Mouse (Mus musculus): ENCODE measurements around the gene Lrba. TPM values are rescaled to one million over a fixed set of nuclear protein-coding genes. Genes with fewer than 3 reads are reported as not detected.

The Lrba gene
- polyA plus RNA-seq, 1 experiment from 2014 or later = 4.1 TPM

DNA sequence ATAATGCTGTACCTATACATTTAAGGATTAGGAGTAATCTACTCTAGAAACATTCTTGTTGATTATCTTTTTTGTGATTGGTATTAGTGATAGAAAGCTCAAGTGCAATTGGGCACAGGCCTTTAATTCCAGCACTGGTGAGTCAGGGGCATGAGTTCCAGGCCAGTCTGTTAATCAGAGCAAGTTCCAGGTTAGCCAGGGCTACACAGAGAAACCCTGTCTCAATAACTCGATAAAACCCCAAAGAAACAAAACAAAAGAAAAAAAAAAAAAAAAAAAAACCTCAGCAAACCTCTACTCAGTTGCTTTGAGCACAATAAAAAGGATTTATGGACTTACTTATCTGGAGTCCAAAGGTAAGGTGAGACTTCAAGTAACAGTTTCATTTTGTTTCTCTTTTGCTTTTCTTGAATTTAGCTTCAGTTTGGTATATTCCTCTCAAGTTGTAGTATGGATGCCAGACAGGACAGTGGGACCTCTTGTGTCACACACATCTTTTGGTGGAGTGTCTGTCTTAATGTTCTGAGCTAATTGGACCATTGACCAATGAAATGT is 7.1 kb downstream of the Lrba start:
- Histone ChIP-seq H3K4me1 (ENCODE audit: control insufficient read depth, insufficient read depth, low read length) (no peaks in the 10 kb centered on the region), H3K9ac (ENCODE audit: low read depth, low read length) (no peak overlapping the region), H3K4me2 (no peak overlapping the region), H3K9me3 (replicated peaks; ENCODE audit: control insufficient read depth, low read length) (no peaks in the 10 kb centered on the region), H3K27me3 (ENCODE audit: control insufficient read depth, insufficient read depth, low read length) (no peaks in the 10 kb centered on the region), H3K27ac (ENCODE audit: low read depth, low read length) (no peak overlapping the region), H3K4me3 (ENCODE audit: low read depth, low read length) (no peak overlapping the region), H3K36me3 (ENCODE audit: control insufficient read depth, insufficient read depth, low read length) (no peaks in the 10 kb centered on the region)
- WGBS (ENCODE audit: insufficient replicate concordance) = 39% methylated on average over 1 of the region's 1 CpGs
- ATAC-seq (replicated peaks; ENCODE audit: insufficient number of reproducible peaks, low FRiP score, low TSS enrichment) = no peak

DNA sequence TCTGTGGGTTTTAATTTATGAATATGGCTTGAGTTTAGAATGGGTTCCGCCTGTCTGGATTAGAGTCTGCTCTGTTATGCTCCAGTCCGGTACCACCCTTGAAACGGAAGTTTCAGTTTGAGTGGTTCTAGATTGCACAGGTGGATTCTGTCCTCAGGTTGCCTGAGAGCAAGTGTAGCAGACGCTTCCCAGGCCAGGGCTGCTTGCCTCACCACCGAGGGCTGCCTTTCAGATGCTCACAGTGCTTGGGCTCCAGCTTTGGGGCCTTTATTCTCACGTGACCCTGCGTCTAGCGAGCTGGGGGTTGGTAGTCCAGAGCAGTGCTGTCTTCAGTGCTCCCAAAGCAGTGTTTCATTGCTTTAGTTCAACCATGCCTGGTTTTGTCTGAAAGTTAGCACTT is 22.7 kb downstream of the Lrba start:
- H3K4me2 ChIP-seq = no peak overlapping the region
- H3K4me1 ChIP-seq (ENCODE audit: control insufficient read depth, insufficient read depth, low read length) = no peaks in the 10 kb centered on the region
- no peak overlapping the region for H3K4me3 ChIP-seq (ENCODE audit: low read depth, low read length)
- H3K9ac ChIP-seq (ENCODE audit: low read depth, low read length) = no peak overlapping the region
- H3K27me3 ChIP-seq (ENCODE audit: control insufficient read depth, insufficient read depth, low read length) = no peaks in the 10 kb centered on the region
- H3K9me3 ChIP-seq (replicated peaks; ENCODE audit: control insufficient read depth, low read length) = no peaks in the 10 kb centered on the region
- 64% methylated on average over 8 of the region's 8 CpGs for WGBS (ENCODE audit: insufficient replicate concordance)
- no peak for ATAC-seq (replicated peaks; ENCODE audit: insufficient number of reproducible peaks, low FRiP score, low TSS enrichment)
- no peaks in the 10 kb centered on the region for H3K36me3 ChIP-seq (ENCODE audit: control insufficient read depth, insufficient read depth, low read length)
- H3K27ac ChIP-seq (ENCODE audit: low read depth, low read length) = no peak overlapping the region

DNA sequence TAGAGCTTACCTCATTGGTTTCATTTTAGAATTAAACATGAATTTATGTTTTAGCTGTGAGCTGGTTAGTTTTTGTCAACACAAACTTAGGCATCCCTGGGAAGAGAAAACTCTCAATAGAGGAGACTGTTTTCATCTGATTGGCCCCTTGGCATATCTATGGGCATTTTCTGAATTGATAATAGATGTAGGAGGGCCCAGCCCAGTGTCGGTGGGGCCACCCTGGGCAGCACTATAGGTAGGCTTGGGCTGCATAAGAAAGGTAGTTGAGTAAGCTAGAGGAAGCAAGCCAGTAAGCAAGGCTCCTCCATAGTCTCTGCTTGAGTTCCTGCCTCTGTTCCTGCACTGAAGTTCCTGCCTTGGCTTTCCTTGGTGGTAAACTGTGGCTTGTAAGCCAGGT is 26.7 kb downstream of the Lrba start:
- no peaks in the 10 kb centered on the region for H3K9me3 ChIP-seq (replicated peaks; ENCODE audit: control insufficient read depth, low read length)
- H3K4me2 ChIP-seq = no peak overlapping the region
- no peak overlapping the region for H3K4me3 ChIP-seq (ENCODE audit: low read depth, low read length)
- H3K27ac ChIP-seq (ENCODE audit: low read depth, low read length) = no peak overlapping the region
- ATAC-seq (replicated peaks; ENCODE audit: insufficient number of reproducible peaks, low FRiP score, low TSS enrichment) = no peak
- H3K9ac ChIP-seq (ENCODE audit: low read depth, low read length) = no peak overlapping the region
- no peaks in the 10 kb centered on the region for H3K4me1 ChIP-seq (ENCODE audit: control insufficient read depth, insufficient read depth, low read length)
- 65% methylated on average over 1 of the region's 1 CpGs for WGBS (ENCODE audit: insufficient replicate concordance)
- H3K27me3 ChIP-seq (ENCODE audit: control insufficient read depth, insufficient read depth, low read length) = no peaks in the 10 kb centered on the region
- H3K36me3 ChIP-seq (ENCODE audit: control insufficient read depth, insufficient read depth, low read length) = no peaks in the 10 kb centered on the region

DNA sequence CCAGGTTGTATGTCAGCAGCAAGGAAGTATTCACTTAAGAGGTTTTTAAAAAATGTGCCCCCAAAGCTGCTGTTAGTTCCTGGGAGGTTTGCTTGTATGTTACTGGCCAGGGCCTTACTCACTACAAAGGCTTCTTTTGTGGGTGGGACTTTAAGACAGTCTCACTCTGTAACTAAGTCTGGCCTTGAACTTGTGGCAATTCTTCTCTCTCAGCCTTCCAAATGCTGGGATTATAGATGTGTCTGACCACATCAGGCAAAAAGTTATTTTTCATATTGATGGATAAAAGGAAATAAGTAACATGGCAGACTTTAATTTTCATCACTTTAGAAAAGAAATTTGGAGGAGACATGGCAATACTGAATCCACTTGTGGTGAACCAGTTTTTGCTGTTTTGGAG is 28.1 kb downstream of the Lrba start:
- Histone ChIP-seq H3K36me3 (ENCODE audit: control insufficient read depth, insufficient read depth, low read length) (no peaks in the 10 kb centered on the region), H3K9me3 (replicated peaks; ENCODE audit: control insufficient read depth, low read length) (no peaks in the 10 kb centered on the region), H3K4me3 (ENCODE audit: low read depth, low read length) (no peak overlapping the region), H3K27ac (ENCODE audit: low read depth, low read length) (no peak overlapping the region), H3K9ac (ENCODE audit: low read depth, low read length) (no peak overlapping the region), H3K27me3 (ENCODE audit: control insufficient read depth, insufficient read depth, low read length) (no peaks in the 10 kb centered on the region), H3K4me2 (no peak overlapping the region), H3K4me1 (ENCODE audit: control insufficient read depth, insufficient read depth, low read length) (no peaks in the 10 kb centered on the region)
- ATAC-seq (replicated peaks; ENCODE audit: insufficient number of reproducible peaks, low FRiP score, low TSS enrichment) = no peak

DNA sequence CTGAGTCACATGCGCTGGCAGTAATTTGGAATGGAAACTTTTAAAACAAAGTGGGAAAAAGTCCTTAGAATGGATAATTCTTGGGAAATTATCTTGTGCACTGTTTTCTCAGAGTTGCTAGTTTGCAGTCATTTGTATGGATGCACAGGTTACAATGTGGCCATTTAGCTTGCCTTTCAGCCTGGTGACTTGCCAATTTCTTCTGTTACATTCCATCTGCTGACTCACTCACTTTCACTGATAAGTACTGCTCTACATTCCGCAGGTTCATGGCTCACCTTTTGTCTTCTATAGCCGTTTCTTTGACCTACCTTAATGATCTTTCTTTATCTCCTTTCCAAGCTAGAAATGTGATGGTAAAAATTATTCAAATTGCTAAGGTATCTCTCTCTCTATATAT is 28.6 kb downstream of the Lrba start:
- no peak for ATAC-seq (replicated peaks; ENCODE audit: insufficient number of reproducible peaks, low FRiP score, low TSS enrichment)
- H3K27me3 ChIP-seq (ENCODE audit: control insufficient read depth, insufficient read depth, low read length) = no peaks in the 10 kb centered on the region
- H3K9me3 ChIP-seq (replicated peaks; ENCODE audit: control insufficient read depth, low read length) = no peaks in the 10 kb centered on the region
- no peak overlapping the region for H3K9ac ChIP-seq (ENCODE audit: low read depth, low read length)
- H3K36me3 ChIP-seq (ENCODE audit: control insufficient read depth, insufficient read depth, low read length) = no peaks in the 10 kb centered on the region
- H3K27ac ChIP-seq (ENCODE audit: low read depth, low read length) = no peak overlapping the region
- no peak overlapping the region for H3K4me3 ChIP-seq (ENCODE audit: low read depth, low read length)
- no peak overlapping the region for H3K4me2 ChIP-seq
- no peaks in the 10 kb centered on the region for H3K4me1 ChIP-seq (ENCODE audit: control insufficient read depth, insufficient read depth, low read length)
- WGBS (ENCODE audit: insufficient replicate concordance) = 56% methylated on average over 3 of the region's 3 CpGs

DNA sequence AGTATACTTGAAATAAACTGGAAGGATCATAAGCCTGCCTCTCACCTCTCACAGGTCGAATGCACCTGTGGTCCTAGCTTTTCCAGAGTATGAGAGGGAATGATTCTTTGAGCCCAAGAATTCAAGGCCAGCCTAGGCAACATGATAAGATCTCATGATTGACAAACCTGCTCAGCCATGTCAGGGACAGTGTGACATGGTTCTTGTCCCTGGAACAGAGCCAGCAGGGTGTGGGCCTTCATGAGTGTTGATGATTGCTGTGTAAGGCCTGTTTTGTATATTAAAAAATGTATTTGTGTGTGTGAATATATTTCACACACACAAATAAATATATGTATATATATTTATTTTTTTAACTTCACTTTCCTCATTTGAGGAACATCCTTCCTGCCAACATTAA is 29.3 kb downstream of the Lrba start:
- WGBS (ENCODE audit: insufficient replicate concordance) = 81% methylated on average over 1 of the region's 1 CpGs
- Histone ChIP-seq H3K4me1 (ENCODE audit: control insufficient read depth, insufficient read depth, low read length) (no peaks in the 10 kb centered on the region), H3K9me3 (replicated peaks; ENCODE audit: control insufficient read depth, low read length) (no peaks in the 10 kb centered on the region), H3K27ac (ENCODE audit: low read depth, low read length) (no peak overlapping the region), H3K4me2 (no peak overlapping the region), H3K36me3 (ENCODE audit: control insufficient read depth, insufficient read depth, low read length) (no peaks in the 10 kb centered on the region), H3K27me3 (ENCODE audit: control insufficient read depth, insufficient read depth, low read length) (no peaks in the 10 kb centered on the region), H3K4me3 (ENCODE audit: low read depth, low read length) (no peak overlapping the region), H3K9ac (ENCODE audit: low read depth, low read length) (no peak overlapping the region)
- ATAC-seq (replicated peaks; ENCODE audit: insufficient number of reproducible peaks, low FRiP score, low TSS enrichment) = no peak

DNA sequence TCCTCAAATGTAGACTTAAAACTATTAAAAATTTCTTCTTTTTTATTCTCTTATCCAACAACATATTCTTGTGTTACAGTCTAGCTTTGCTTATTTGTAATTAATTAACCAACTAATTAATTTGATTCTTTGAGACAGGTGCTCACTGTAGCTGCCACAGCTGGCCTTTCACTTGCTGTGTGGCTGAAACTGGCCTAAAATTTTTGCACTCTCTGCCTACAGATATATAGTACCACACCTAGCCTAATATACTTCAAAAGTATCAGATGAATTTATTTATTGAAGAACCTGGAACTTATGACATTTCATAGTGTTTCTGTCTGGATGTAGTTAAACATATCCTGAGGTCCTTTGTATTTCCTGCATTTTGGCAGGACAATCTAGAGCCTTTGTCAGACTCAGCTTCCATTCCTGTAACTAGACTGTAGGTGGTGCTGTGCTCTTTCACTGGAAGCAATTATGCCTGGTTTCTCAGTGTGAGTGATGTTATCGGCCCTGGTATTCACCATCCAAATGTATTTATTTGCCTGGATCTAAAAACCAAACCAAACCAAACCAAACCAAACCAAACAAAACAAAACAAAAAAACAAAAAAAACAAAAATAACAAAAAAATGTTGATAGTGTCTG is 43.7 kb downstream of the Lrba start:
- Histone ChIP-seq H3K4me1 (ENCODE audit: control insufficient read depth, insufficient read depth, low read length) (no peaks in the 10 kb centered on the region), H3K4me3 (ENCODE audit: low read depth, low read length) (no peak overlapping the region), H3K9ac (ENCODE audit: low read depth, low read length) (no peak overlapping the region), H3K27me3 (ENCODE audit: control insufficient read depth, insufficient read depth, low read length) (no peaks in the 10 kb centered on the region), H3K36me3 (ENCODE audit: control insufficient read depth, insufficient read depth, low read length) (no peaks in the 10 kb centered on the region), H3K4me2 (no peak overlapping the region), H3K27ac (ENCODE audit: low read depth, low read length) (no peak overlapping the region), H3K9me3 (replicated peaks; ENCODE audit: control insufficient read depth, low read length) (no peaks in the 10 kb centered on the region)
- 12% methylated on average over 1 of the region's 1 CpGs for WGBS (ENCODE audit: insufficient replicate concordance)
- ATAC-seq (replicated peaks; ENCODE audit: insufficient number of reproducible peaks, low FRiP score, low TSS enrichment) = no peak

DNA sequence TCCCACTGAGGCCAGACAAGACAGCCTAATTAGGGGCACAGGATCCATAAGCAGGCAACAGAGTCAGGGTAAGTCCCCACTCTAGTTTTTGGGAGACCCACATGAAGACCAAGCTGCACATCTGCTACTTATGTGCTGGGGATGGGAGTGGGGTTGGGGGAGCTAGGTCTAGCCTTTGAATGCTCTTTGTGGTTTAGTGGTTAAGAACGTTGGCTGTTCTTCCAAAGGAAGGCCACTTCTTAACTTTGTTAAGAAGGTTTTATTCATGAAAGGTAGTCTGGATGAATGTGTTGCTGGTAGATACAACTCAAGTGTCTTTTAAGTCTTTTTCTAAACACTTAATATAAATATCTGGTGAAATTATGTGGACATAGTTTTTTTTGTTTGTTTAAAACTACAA is 51.2 kb downstream of the Lrba start:
- Histone ChIP-seq H3K4me3 (ENCODE audit: low read depth, low read length) (no peak overlapping the region), H3K9ac (ENCODE audit: low read depth, low read length) (no peak overlapping the region), H3K27ac (ENCODE audit: low read depth, low read length) (no peak overlapping the region), H3K4me1 (ENCODE audit: control insufficient read depth, insufficient read depth, low read length) (no peaks in the 10 kb centered on the region), H3K9me3 (replicated peaks; ENCODE audit: control insufficient read depth, low read length) (no peaks in the 10 kb centered on the region), H3K36me3 (ENCODE audit: control insufficient read depth, insufficient read depth, low read length) (no peaks in the 10 kb centered on the region), H3K4me2 (no peak overlapping the region), H3K27me3 (ENCODE audit: control insufficient read depth, insufficient read depth, low read length) (no peaks in the 10 kb centered on the region)
- 68% methylated on average over 1 of the region's 1 CpGs for WGBS (ENCODE audit: insufficient replicate concordance)
- ATAC-seq (replicated peaks; ENCODE audit: insufficient number of reproducible peaks, low FRiP score, low TSS enrichment) = no peak

DNA sequence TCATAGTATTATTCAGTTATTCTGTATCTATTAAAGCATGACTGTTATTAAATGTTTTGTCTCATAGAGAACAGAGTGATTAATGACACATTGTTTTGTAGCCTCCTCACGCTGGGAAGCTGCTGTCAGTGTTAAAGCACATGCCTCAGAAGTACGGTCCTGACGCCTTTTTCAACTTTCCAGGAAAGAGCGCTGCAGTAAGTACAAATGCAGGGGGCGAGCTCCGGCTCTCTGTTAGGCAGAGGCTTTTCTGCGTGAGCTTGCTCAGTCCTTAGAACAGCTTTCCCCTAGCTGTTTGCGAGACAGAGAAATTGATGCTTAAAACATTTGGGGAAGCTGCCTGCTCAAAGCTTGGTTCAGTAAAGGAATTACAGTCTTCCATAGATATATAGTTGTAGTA is 66.8 kb downstream of the Lrba start:
- Histone ChIP-seq H3K36me3 (ENCODE audit: control insufficient read depth, insufficient read depth, low read length) (no peaks in the 10 kb centered on the region), H3K9ac (ENCODE audit: low read depth, low read length) (no peak overlapping the region), H3K4me2 (no peak overlapping the region), H3K4me3 (ENCODE audit: low read depth, low read length) (no peak overlapping the region), H3K27me3 (ENCODE audit: control insufficient read depth, insufficient read depth, low read length) (no peaks in the 10 kb centered on the region), H3K4me1 (ENCODE audit: control insufficient read depth, insufficient read depth, low read length) (0 out of 2 replicates have a peak, but pooled peaks cover 3% of the 10 kb centered on the region), H3K9me3 (replicated peaks; ENCODE audit: control insufficient read depth, low read length) (no peaks in the 10 kb centered on the region), H3K27ac (ENCODE audit: low read depth, low read length) (no peak overlapping the region)
- no peak for ATAC-seq (replicated peaks; ENCODE audit: insufficient number of reproducible peaks, low FRiP score, low TSS enrichment)
- WGBS (ENCODE audit: insufficient replicate concordance) = 47% methylated on average over 8 of the region's 8 CpGs

All from heart, embryonic 11.5 days (tissue).